Mouse (Mus musculus) forelimb bud, embryonic 11.5 days (tissue): ENCODE data around the gene Ldhc.
"Not testable (repeated sequence)": the region's sequence is repeated elsewhere in the genome, so short reads cannot be mapped to it uniquely, and the experiment has no call there.

Experiments used
- DNase-seq: peaks from one replicate; pipeline ENCODE4 v3.0.0-alpha.2; 2012; ENCODE audit warnings: low read depth, low spot score

Gene Ldhc

GRCm38 (mm10) chr7:46860996-46861395 lies at the start of gene Ldhc:
Ldhc (plus strand) TSS chr7:46861203.
- DNase-seq, result no peak

- DNase-seq, result no peak
Observed at GRCm38 (mm10) chr7:46814012-46814411, 47.0 kb upstream of the Ldhc start.

GRCm38 (mm10) chr7:46820876-46821632 lies 39.9 kb upstream of the Ldhc start:
- DNase-seq, result not testable (repeated sequence)

- no peak for DNase-seq
Observed at GRCm38 (mm10) chr7:46827046-46827802, 33.8 kb upstream of the Ldhc start.

- no peak for DNase-seq
Observed at GRCm38 (mm10) chr7:46827803-46828184, 33.2 kb upstream of the Ldhc start.

GRCm38 (mm10) chr7:46829911-46830310 lies 31.1 kb upstream of the Ldhc start:
- DNase-seq, result no peak

- DNase-seq, result no peak
Observed at GRCm38 (mm10) chr7:46830799-46831590, 30.0 kb upstream of the Ldhc start.

- DNase-seq, result no peak
Observed at GRCm38 (mm10) chr7:46831693-46832092, 29.3 kb upstream of the Ldhc start.

- not testable (repeated sequence) for DNase-seq
Observed at GRCm38 (mm10) chr7:46832112-46832810, 28.7 kb upstream of the Ldhc start.

GRCm38 (mm10) chr7:46833266-46833665 lies 27.7 kb upstream of the Ldhc start:
- DNase-seq, result no peak

GRCm38 (mm10) chr7:46833670-46834255 lies 27.2 kb upstream of the Ldhc start:
- no peak for DNase-seq

- DNase-seq, result no peak
Observed at GRCm38 (mm10) chr7:46834994-46835610, 25.9 kb upstream of the Ldhc start.

GRCm38 (mm10) chr7:46836357-46836756 lies 24.6 kb upstream of the Ldhc start:
- DNase-seq, result no peak

- no peak for DNase-seq
Observed at GRCm38 (mm10) chr7:46837073-46837472, 23.9 kb upstream of the Ldhc start.

GRCm38 (mm10) chr7:46838104-46838671 lies 22.8 kb upstream of the Ldhc start:
- DNase-seq, result peak; percentile 18

- DNase-seq, result peak; percentile 21
Observed at GRCm38 (mm10) chr7:46838891-46839302, 22.1 kb upstream of the Ldhc start.

GRCm38 (mm10) chr7:46839446-46839845 lies 21.6 kb upstream of the Ldhc start:
- no peak for DNase-seq

- no peak for DNase-seq
Observed at GRCm38 (mm10) chr7:46839861-46840260, 21.1 kb upstream of the Ldhc start.

GRCm38 (mm10) chr7:46840326-46840725 lies 20.7 kb upstream of the Ldhc start:
- no peak for DNase-seq

GRCm38 (mm10) chr7:46840787-46841525 lies 20.0 kb upstream of the Ldhc start, which contains the start of gene Ldha:
Ldha (plus strand) TSS chr7:46841475.
- no peak for DNase-seq
